Mouse (Mus musculus): ENCODE data around the gene Rapgef4.

Rapgef4 gene

GRCm38 (mm10) chr2:72074999-72075561 is 94.0 kb downstream of the Rapgef4 start:
- no peak for DNase-seq (ENCODE audit: low spot score in 2 of 2)

- DNase-seq (ENCODE audit: low spot score in 2 of 2) = no peak
These were observed 96.6 kb downstream of the Rapgef4 start for GRCm38 (mm10) chr2:72077490-72078139.

GRCm38 (mm10) chr2:72078140-72078521 is 97.1 kb downstream of the Rapgef4 start:
- DNase-seq (ENCODE audit: low spot score in 2 of 2) = peak in 1 of 2 experiments; percentile 28

- no peak for DNase-seq (ENCODE audit: low spot score in 2 of 2)
These were observed 98.1 kb downstream of the Rapgef4 start for GRCm38 (mm10) chr2:72079110-72079509.

- no peak for DNase-seq (ENCODE audit: low spot score in 2 of 2)
These were observed 101.8 kb downstream of the Rapgef4 start for GRCm38 (mm10) chr2:72082846-72083245.

GRCm38 (mm10) chr2:72088886-72089285 is 107.8 kb downstream of the Rapgef4 start:
- DNase-seq (ENCODE audit: low spot score in 2 of 2) = no peak

- no peak for DNase-seq (ENCODE audit: low spot score in 2 of 2)
These were observed 109.0 kb downstream of the Rapgef4 start for GRCm38 (mm10) chr2:72090061-72090460.

- DNase-seq (ENCODE audit: low spot score in 2 of 2) = no peak
These were observed 111.0 kb downstream of the Rapgef4 start for GRCm38 (mm10) chr2:72092046-72092445.

- no peak for DNase-seq (ENCODE audit: low spot score in 2 of 2)
These were observed 112.5 kb downstream of the Rapgef4 start for GRCm38 (mm10) chr2:72093402-72094037.

- no peak for DNase-seq (ENCODE audit: low spot score in 2 of 2)
These were observed 113.0 kb downstream of the Rapgef4 start for GRCm38 (mm10) chr2:72094038-72094437.

GRCm38 (mm10) chr2:72094446-72094845 is 113.4 kb downstream of the Rapgef4 start:
- DNase-seq (ENCODE audit: low spot score in 2 of 2) = no peak

- DNase-seq (ENCODE audit: low spot score in 2 of 2) = peak in 1 of 2 experiments; percentile 51
These were observed 114.0 kb downstream of the Rapgef4 start for GRCm38 (mm10) chr2:72095002-72095401.

GRCm38 (mm10) chr2:72096345-72096744 is 115.3 kb downstream of the Rapgef4 start:
- peak; percentile 68 to 86 for DNase-seq (ENCODE audit: low spot score in 2 of 2)

- DNase-seq (ENCODE audit: low spot score in 2 of 2) = no peak
These were observed 117.3 kb downstream of the Rapgef4 start for GRCm38 (mm10) chr2:72098366-72098765.

GRCm38 (mm10) chr2:72104604-72105003 is 123.6 kb downstream of the Rapgef4 start:
- DNase-seq (ENCODE audit: low spot score in 2 of 2) = no peak

GRCm38 (mm10) chr2:72107525-72108180 is 126.6 kb downstream of the Rapgef4 start:
- DNase-seq (ENCODE audit: low spot score in 2 of 2) = no peak

GRCm38 (mm10) chr2:72108448-72109312 is 127.6 kb downstream of the Rapgef4 start:
- DNase-seq (ENCODE audit: low spot score in 2 of 2) = no peak

GRCm38 (mm10) chr2:72110404-72110803 is 129.4 kb downstream of the Rapgef4 start:
- no peak for DNase-seq (ENCODE audit: low spot score in 2 of 2)

GRCm38 (mm10) chr2:72113716-72114115 is 132.7 kb downstream of the Rapgef4 start:
- no peak for DNase-seq (ENCODE audit: low spot score in 2 of 2)

GRCm38 (mm10) chr2:72114148-72114559 is 133.1 kb downstream of the Rapgef4 start:
- DNase-seq (ENCODE audit: low spot score in 2 of 2) = no peak

- DNase-seq (ENCODE audit: low spot score in 2 of 2) = no peak
These were observed 135.1 kb downstream of the Rapgef4 start for GRCm38 (mm10) chr2:72116103-72116502.

GRCm38 (mm10) chr2:72116698-72117097 is 135.7 kb downstream of the Rapgef4 start:
- DNase-seq (ENCODE audit: low spot score in 2 of 2) = no peak
